Mouse (Mus musculus) inflammation-experienced regulatory T-cells (primary cell): Measurements from ENCODE around the gene Pate2. TPM values are rescaled to one million over a fixed set of nuclear protein-coding genes. Genes with fewer than 3 reads are reported as not detected.

Experiments
- polyA plus RNA-seq, 2 experiments: library from polyadenylated mRNA; unstranded; fragments of 100-300 nt; shearing (Covaris generic); gene quantifications; one replicate each; pipeline ENCODE4 v1.2.1; 2017

The Pate2 gene
- under 1 TPM in 1 of 2 experiments, not detected in 1; 0.84 TPM for polyA plus RNA-seq

DNA sequence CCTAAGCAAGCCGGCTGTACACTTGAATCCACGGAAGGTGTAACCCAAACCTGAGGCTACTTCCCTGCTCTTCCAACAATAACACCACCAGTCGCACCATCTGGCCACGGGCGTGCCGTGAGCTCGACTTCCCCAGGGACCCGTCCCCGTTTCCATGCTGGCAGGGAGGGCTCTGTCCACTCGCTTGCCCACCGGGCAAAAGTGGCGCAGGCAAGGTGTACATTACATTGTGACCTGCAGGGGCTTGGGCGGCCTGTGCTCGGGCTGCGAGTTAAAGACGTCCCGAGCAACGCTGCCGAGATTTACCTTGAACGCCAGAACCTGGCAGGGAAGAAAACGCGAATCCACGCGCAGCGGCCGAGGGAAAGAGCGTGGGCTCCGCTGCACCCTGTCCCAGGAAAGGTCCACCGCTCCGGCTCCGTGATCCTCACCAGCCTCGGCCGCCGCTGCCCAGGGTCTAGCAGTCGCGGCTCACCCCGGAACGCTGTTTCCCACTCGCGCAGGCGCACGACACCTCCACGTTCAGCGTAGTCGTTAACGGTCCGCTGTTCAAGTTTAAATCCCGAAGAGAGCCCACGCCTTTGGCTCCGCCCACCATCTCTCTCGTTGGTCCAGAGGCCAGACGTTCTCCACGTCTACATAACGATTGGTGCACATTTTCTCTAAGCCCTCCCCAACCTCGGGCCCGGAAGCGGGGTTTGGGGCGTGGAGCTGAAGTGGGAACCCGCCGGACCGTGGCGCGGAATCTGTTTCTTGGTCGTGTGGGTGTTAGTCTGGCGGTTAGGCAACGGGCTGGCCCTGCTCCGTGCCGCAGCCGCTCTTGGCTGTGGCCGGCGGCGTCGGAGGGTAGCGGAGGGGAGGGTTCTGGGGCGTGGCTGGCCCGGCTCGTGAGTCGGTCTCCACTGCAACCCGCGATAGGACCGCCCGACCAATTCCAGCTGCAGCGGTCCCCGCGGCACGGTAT lies at the start of gene Pate2, which contains the start of gene Hyls1:
Pate2 (plus strand) TSS at position 714 of the 964 bp plus-strand sequence.
Hyls1 (minus strand) TSS at position 828 of the 964 bp plus-strand sequence.

GRCm38 (mm10) chr9:35558257-35559008 lies 11.7 kb upstream of the Pate2 start, which contains the start of the genes Ddx25 and Pus3:
Ddx25 (minus strand) TSS chr9:35558528.
Pus3 (plus strand) TSS chr9:35558595.

DNA sequence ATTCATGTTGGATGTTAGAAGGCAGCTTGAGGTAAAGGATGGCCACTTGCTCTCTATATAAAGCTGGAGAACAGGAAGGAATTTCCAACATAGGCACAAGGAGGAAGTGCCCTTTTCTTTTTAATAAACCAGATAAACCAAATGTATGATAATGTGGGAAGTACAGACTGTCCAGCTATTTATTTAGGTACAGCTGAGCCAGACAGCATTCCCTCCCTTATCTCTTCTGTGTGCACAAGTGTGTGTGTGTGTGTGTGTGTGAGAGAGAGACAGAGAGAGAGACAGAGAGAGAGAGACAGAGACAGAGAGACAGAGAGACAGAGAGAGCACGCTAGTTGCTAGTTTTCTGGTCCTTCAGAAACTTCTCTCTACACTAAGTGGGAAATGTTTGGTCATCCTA lies 41.8 kb downstream of the Pate2 start, which contains the start of gene Pate4:
Pate4 (minus strand) TSS at position 101 of the 400 bp plus-strand sequence.

GRCm38 (mm10) chr9:35648102-35648501 lies 78.0 kb downstream of the Pate2 start, which contains the start of gene Pate3:
Pate3 (minus strand) TSS chr9:35648202.

DNA sequence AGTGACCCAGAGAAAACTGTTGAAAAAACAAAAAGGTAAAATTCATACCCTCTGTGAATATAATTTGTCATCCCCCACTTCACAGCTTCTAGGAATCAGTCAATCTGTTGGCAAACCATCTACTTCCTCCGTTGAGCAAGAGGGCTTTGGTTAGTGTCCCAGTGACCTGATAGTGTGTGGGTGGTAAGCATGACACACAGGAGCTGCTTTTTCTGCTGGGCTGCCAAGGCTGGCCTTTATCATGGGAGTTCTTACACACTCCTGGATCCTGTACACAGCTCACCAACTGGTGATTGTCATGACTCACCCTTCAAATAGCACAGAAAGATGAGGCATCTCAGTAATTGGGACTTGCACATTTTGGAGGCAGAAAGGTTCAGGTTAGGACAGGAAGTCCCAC lies 116.9 kb downstream of the Pate2 start, which contains the start of gene Pate1:
Pate1 (minus strand) TSS at position 378 of the 400 bp plus-strand sequence.

Other genes with a start within 250 kb of the Pate2 start
- gene Cdon, start 149.2 kb upstream of the Pate2 start, polyA plus RNA-seq: 1 to 10 TPM; 4.0 to 8.0 TPM
- gene Gm1113, start 52.0 kb upstream of the Pate2 start, polyA plus RNA-seq: not detected
- gene Ddx25, start 11.8 kb upstream of the Pate2 start, polyA plus RNA-seq: under 1 TPM; 0.05 to 0.12 TPM
- 10 to 100 TPM; 30.7 to 48.0 TPM for gene Pus3, start 11.7 kb upstream of the Pate2 start, polyA plus RNA-seq
- gene Hyls1, start 114 bp downstream of the Pate2 start, polyA plus RNA-seq: 1 to 10 TPM; 6.0 to 7.5 TPM
- under 1 TPM in 1 of 2 experiments, not detected in 1; 0.14 TPM for gene Pate4, start 41.7 kb downstream of the Pate2 start, polyA plus RNA-seq
- under 1 TPM in 1 of 2 experiments, not detected in 1; 0.56 TPM for gene Pate3, start 77.9 kb downstream of the Pate2 start, polyA plus RNA-seq
- gene Pate1, start 117.1 kb downstream of the Pate2 start, polyA plus RNA-seq: 1 to 10 TPM in 1 of 2 experiments, under 1 TPM in 1; 0.10 to 2.0 TPM
- not detected for gene Gm17677, start 170.8 kb downstream of the Pate2 start, polyA plus RNA-seq
- gene Gm17727, start 207.8 kb downstream of the Pate2 start, polyA plus RNA-seq: not detected
- not detected for gene Gm27235, start 219.8 kb downstream of the Pate2 start, polyA plus RNA-seq
- not detected for gene D730048I06Rik, start 219.8 kb downstream of the Pate2 start, polyA plus RNA-seq